Mouse (Mus musculus) hindbrain, embryonic 11.5 days (tissue): ENCODE results near the gene Ifna2. TPM values are rescaled to one million over a fixed set of nuclear protein-coding genes. Genes with fewer than 3 reads are reported as not detected.
A peak's percentile ranks its signal among the peaks of the same experiment; 100 is the strongest.

ENCODE experiments used
- ATAC-seq: fragments of 200-750 bp; cut with Nextera tagmentation; 2 replicates; pipeline ENCODE4 v1.8.0; 2017; ENCODE audit warnings: mild to moderate bottlenecking, moderate TSS enrichment, moderate library complexity; ENCODE audit not compliant: low FRiP score
- DNase-seq: peaks from one replicate; pipeline ENCODE4 v3.0.0-alpha.2; 2015; ENCODE audit warnings: low spot score
- H3K27ac ChIP-seq: fragments of 300-500 bp; sonication (generic); 2 replicates; pipeline ENCODE4 v1.5.1; 2014; ENCODE audit warnings: mild to moderate bottlenecking, low read depth, low read length
- H3K27me3 ChIP-seq: fragments of 300-500 bp; sonication (generic); 2 replicates; pipeline ENCODE4 v1.6.1; 2014; ENCODE audit warnings: mild to moderate bottlenecking, low read length, moderate library complexity, mixed read lengths; ENCODE audit not compliant: control insufficient read depth, insufficient read depth
- H3K36me3 ChIP-seq: fragments of 300-500 bp; sonication (generic); 2 replicates; pipeline ENCODE4 v1.6.1; 2014; ENCODE audit warnings: mild to moderate bottlenecking, low read length, moderate library complexity, mixed read lengths; ENCODE audit not compliant: control insufficient read depth, insufficient read depth
- H3K4me1 ChIP-seq: fragments of 300-500 bp; sonication (generic); replicated peaks from 2 replicates; pipeline ENCODE4 v1.6.1; 2014; ENCODE audit warnings: low read length, mixed read lengths; ENCODE audit not compliant: control insufficient read depth, insufficient read depth
- H3K4me2 ChIP-seq: fragments of 300-500 bp; sonication (generic); replicated peaks from 2 replicates; pipeline ENCODE4 v1.6.1; 2014; ENCODE audit warnings: mild to moderate bottlenecking, low read depth, low read length
- H3K4me3 ChIP-seq: fragments of 300-500 bp; sonication (generic); 2 replicates; pipeline ENCODE4 v1.5.1; 2014; ENCODE audit warnings: low read depth, low read length
- H3K9ac ChIP-seq: fragments of 300-500 bp; sonication (generic); 2 replicates; pipeline ENCODE4 v1.6.1; 2014; ENCODE audit warnings: low read depth, low read length
- H3K9me3 ChIP-seq: fragments of 300-500 bp; sonication (generic); 2 replicates; pipeline ENCODE4 v1.6.1; 2016; ENCODE audit warnings: low read length; ENCODE audit not compliant: control insufficient read depth
- WGBS: fragments of 180-500 bp; shearing (Covaris S2); extraction: QIAGEN DNeasy Blood & Tissue Kit; methylation state at CpG from one replicate; pipeline ENCODE4 v1.1.7; 2014; 5-methylcytosine and 5-hydroxymethylcytosine counted together
- polyA plus RNA-seq: library from polyadenylated mRNA; unstranded; fragments of >200 nt; fragmentation: Nextera tagmentation; extraction: Ambion mirVana; gene quantifications from 2 replicates; pipeline ENCODE4 v1.2.1, GENCODE M21; 2014

The Ifna2 gene
- not detected in 2 replicates for polyA plus RNA-seq

DNA sequence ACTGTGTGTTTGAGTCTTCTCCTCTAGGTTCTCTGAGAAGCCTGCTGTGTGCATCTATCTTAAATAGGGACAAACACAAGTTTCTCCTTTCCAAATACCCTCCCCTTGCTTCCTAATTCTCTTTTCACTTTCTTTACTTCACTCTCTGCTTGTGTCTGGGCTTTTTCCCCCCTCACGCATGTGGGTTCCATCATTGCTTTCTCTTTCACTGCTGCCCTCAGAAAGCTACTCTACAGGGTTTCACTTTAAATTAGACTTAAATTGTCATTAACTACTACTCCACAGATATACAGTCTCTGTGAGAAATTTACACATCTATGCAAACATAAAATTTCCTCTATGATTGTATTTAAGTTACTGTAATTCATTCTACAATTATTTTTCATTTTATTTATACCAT is at the start of gene Ifna2:
Gene Ifna2, minus strand, starts transcription at position 101 of the 400 bp plus-strand sequence.
- no peaks in the 10 kb centered on the region for H3K27me3 ChIP-seq
- ATAC-seq (no peak), DNase-seq (no peak)
- no peak within 1 kb of the TSS for H3K9ac ChIP-seq
- H3K9me3 ChIP-seq, result no peaks in the 10 kb centered on the region
- 96% methylated on average over 1 of the region's 1 CpGs for WGBS
- H3K4me1 ChIP-seq, result no peaks in the 10 kb centered on the region
- no peak within 1 kb of the TSS for H3K4me2 ChIP-seq
- H3K36me3 ChIP-seq, result no peaks in the 10 kb centered on the region
- no peak within 1 kb of the TSS for H3K27ac ChIP-seq
- no peak within 1 kb of the TSS for H3K4me3 ChIP-seq

DNA sequence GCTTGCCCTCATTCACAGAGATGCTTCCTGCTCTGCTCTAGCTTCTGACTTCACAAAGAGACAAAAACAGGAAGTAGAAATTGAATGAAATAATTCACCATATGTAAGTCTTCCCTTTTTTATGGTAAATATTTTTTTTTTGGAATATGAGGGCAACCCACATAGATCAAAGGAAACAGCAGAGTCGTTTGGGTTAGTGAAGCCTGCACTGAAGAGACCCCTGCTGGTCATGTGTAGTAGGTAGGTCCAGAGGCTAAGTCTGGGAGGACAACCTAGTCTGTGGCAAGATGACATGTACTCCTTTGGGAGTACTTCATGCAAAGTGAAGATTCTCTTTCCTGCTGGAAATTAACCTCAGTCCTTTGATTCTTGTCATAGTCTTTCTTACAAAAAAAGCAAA is 43.6 kb upstream of the Ifna2 start:
- ATAC-seq (no peak), DNase-seq (no peak)
- WGBS, result 0% methylated on average over 1 of the region's 1 CpGs
- Histone ChIP-seq H3K27me3 (no peaks in the 10 kb centered on the region), H3K4me1 (no peaks in the 10 kb centered on the region), H3K27ac (no peak overlapping the region), H3K9me3 (no peaks in the 10 kb centered on the region), H3K4me2 (no peak overlapping the region), H3K36me3 (no peaks in the 10 kb centered on the region), H3K4me3 (no peak overlapping the region), H3K9ac (no peak overlapping the region)

DNA sequence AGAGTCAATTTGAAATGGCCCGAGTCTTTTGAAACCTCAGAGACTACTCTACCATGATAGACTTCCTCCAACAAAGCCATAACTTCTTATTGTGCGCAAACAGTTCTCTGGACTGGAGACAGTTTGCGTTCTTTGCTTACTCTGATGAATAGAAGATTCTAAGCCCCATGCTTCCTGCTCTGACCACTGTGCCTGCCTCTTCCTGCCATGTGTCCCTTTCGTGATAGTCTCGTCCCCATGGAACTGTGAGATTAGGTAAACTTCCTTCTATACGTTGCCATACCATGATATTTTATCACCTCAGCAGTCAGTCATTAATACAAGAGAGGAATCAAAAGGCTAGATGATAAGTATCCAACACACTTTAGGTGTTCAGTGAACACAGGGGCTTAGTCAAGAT is 43.0 kb upstream of the Ifna2 start:
- DNase-seq (no peak), ATAC-seq (no peak)
- Histone ChIP-seq H3K4me2 (no peak overlapping the region), H3K4me1 (no peaks in the 10 kb centered on the region), H3K27me3 (no peaks in the 10 kb centered on the region), H3K27ac (no peak overlapping the region), H3K36me3 (no peaks in the 10 kb centered on the region), H3K4me3 (no peak overlapping the region), H3K9me3 (no peaks in the 10 kb centered on the region), H3K9ac (no peak overlapping the region)
- 84% methylated on average over 6 of the region's 6 CpGs for WGBS

DNA sequence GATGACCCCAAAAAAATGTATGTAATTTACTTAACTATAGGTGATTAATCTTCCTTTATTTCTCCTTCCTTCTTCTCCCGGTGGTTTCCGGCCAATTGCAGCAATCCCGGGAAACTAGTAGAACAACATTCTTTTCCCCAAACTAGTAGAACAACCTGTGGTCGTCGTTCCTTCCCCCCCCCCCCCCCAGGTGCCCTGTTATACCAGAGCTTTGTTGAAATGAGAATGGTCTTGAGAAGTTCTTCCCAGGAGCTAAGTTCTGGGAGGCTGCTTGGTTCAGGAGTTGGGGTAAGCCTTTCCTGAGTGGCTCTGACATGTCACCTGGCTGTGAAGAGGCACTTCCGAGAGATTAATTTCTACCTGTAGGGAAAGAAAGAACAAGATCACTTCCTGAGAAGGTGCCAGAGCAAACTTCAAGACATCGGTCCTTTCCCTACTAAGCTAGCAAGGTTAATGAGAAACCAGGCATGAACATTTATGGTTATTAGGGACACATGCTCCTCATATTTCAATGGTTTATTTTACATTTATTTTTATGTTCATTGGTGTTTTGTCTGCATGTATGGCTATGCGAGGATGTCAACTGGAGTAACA is 39.9 kb upstream of the Ifna2 start:
- peaks cover 2% of the 10 kb centered on the region; the same call in 1 of the 2 replicates for H3K4me1 ChIP-seq
- H3K27me3 ChIP-seq, result no peaks in the 10 kb centered on the region
- no peak overlapping the region for H3K4me2 ChIP-seq
- ATAC-seq, result no peak
- no peak overlapping the region for H3K9ac ChIP-seq
- H3K4me3 ChIP-seq, result no peak overlapping the region
- WGBS, result 65% methylated on average over 8 of the region's 8 CpGs
- no peaks in the 10 kb centered on the region for H3K36me3 ChIP-seq
- H3K9me3 ChIP-seq, result no peaks in the 10 kb centered on the region
- no peak overlapping the region for H3K27ac ChIP-seq
- no peak for DNase-seq

DNA sequence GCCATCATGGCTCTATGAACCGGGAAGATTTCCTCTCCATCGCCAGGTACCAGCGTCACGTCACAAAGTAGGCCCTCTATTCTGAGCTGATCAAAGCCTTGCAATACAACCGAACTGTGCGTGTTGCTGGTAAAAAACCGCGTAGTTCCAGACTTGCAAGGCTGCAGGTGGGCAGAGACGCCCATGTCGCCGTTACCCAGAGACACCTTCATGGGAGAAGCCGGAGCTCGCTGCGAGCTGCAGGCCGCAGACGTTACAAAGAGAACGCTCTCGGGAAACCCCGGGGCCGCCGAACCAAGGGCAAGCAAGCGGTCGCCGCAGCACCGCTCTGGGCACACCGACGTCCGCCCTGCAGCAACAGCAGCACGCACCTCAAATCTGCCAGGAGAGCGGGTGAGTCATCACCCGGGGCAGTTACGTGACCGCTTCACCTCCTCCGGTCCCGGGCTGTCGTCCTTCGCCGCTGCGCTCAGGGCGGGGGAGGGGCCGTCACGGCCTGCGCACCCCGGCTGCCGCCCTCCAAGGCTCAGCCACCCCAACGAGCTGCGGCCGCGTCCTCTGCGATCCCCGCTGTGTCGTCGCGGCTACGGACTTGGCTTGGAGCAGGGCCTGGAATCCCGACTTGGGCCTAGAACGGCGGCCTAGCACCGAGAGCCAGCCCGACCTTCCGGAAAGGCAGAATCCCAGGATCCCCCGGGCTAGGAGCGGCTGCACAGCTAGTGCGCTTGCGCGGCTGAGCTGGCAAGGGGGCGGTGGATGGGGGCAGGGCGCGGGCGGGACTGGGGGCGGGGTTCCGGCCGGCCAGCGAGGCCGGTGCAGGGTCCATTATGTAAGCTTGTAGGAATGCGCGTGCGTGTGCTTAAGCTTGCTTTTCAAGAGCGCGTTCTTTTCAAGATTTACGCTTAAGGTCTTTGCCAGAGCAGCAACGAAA is 38.3 kb upstream of the Ifna2 start, which contains the start of the genes Gm26566 and Klhl9:
Gene Gm26566, plus strand, starts transcription at position 15 of the 931 bp plus-strand sequence.
Gene Klhl9, minus strand, starts transcription at position 675 of the 931 bp plus-strand sequence.
- Histone ChIP-seq H3K4me2 (peak within 1 kb of the TSS; percentile 45), H3K4me3 (peak within 1 kb of the TSS; percentile 93), H3K4me1 (peaks cover 2% of the 10 kb centered on the region; the same call in 1 of the 2 replicates), H3K27me3 (no peaks in the 10 kb centered on the region), H3K27ac (peak within 1 kb of the TSS; percentile 95), H3K36me3 (no peaks in the 10 kb centered on the region), H3K9me3 (no peaks in the 10 kb centered on the region), H3K9ac (peak within 1 kb of the TSS; percentile 99)
- under 1% methylated on average over 82 of the region's 82 CpGs for WGBS
- DNase-seq (peak; percentile 94), ATAC-seq (peak; percentile 98)

DNA sequence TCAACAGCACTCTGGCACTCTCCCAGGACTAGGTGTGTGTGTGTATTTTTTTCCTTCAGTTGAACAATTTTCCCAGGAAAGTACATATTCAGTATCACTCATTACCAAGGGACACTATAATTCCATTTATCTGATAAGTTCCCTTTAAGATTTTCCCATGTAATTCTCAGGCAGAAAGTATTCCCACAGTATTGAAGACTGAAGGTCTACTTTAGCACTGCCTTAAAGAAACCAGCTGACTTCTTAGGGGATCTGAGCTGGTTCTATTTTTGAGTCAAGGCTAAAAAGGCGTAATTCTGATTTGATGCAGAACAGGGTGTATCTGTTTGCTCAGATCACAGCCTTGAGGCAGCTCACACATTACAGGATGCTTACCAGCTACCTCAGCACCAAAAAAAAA is 35.0 kb upstream of the Ifna2 start:
- Histone ChIP-seq H3K4me1 (peaks cover 2% of the 10 kb centered on the region; the same call in 1 of the 2 replicates), H3K27ac (no peak overlapping the region), H3K27me3 (no peaks in the 10 kb centered on the region), H3K4me2 (peak overlapping the region; percentile 31), H3K9ac (no peak overlapping the region), H3K4me3 (peak overlapping the region; percentile 8; the same call in 1 of the 2 replicates), H3K36me3 (no peaks in the 10 kb centered on the region), H3K9me3 (no peaks in the 10 kb centered on the region)
- no peak for ATAC-seq
- 83% methylated on average over 1 of the region's 1 CpGs for WGBS
- no peak for DNase-seq

DNA sequence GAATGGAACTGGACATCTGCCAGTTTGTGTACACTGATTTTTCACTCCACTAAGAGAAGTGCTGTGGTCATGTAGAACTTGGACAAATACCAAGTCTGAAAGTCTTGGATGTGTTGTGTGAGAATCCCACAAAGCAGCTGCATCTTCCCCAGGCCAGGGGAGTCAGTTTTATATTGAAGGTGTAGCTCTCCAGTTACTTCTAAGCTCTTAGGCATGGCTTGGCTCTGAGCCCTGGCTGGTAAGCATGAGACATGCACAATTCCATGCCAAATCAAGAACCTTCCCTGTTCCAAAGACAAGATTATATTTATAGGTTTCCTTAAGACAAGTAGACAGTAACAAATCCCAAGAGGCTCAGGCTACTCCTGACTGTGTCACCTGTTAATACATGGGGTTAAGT is 31.3 kb upstream of the Ifna2 start:
- no peak for ATAC-seq
- DNase-seq, result no peak
- Histone ChIP-seq H3K9ac (no peak overlapping the region), H3K36me3 (no peaks in the 10 kb centered on the region), H3K4me3 (no peak overlapping the region), H3K27ac (no peak overlapping the region), H3K4me2 (no peak overlapping the region), H3K27me3 (no peaks in the 10 kb centered on the region), H3K4me1 (no peaks in the 10 kb centered on the region; the same call in 1 of the 2 replicates), H3K9me3 (no peaks in the 10 kb centered on the region)

DNA sequence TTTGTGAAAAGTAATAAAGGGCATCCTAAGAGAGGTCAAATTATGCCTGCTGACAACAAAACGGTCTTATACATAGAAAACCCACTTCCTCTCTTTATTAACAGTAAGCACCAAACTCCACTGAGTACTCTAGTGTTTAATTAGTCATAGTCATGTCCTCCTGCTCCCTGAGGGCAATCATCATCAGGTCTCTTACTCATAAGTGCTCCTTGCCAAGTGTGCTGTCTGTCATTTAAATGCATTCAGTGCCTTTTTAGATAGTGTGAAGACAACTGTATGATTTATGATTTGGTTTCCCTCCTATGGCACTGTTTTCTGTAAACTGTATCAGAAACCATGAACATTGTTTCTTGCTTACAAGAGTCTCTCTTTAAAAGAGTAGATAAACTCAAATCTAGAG is 30.6 kb upstream of the Ifna2 start:
- no peaks in the 10 kb centered on the region for H3K27me3 ChIP-seq
- no peaks in the 10 kb centered on the region for H3K36me3 ChIP-seq

More for the DNA sequence above, 30.6 kb upstream of the Ifna2 start:
- H3K9ac ChIP-seq, result no peak overlapping the region
- no peak overlapping the region for H3K4me2 ChIP-seq
- no peak for ATAC-seq
- no peak for DNase-seq
- 89% methylated on average over 1 of the region's 1 CpGs for WGBS
- no peak overlapping the region for H3K27ac ChIP-seq
- H3K9me3 ChIP-seq, result no peaks in the 10 kb centered on the region
- H3K4me1 ChIP-seq, result no peaks in the 10 kb centered on the region; the same call in 1 of the 2 replicates
- no peak overlapping the region for H3K4me3 ChIP-seq
